In the genomic region with DNA sequence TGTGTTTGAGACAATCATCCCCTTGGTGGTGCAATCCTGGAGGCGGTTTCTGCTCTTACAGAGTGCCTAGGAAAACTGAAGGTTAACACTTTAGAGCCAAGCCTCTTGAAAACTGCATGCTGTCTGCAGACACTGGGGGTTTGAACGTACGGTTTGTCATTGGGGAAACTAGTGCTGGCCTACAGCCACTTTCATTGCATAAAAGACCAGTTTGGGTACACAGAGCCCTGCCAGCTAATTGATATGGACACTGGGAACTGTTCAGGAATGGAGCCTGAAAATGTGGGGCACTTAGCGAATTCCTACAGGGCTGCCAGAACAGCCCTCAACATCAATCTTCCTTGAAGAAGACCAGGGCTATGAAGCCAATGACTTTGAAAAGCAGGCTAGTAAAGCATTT, we compare ENCODE assay signal across 15 mouse cellular contexts. TPM values are rescaled to one million over a fixed set of nuclear protein-coding genes. Genes with fewer than 3 reads are reported as not detected.
A peak's percentile ranks its signal among the peaks of the same experiment; 100 is the strongest.
DNase-seq lines count a peak whose midpoint lies in the region; ATAC-seq and TF ChIP-seq lines count a peak whose summit lies in the region.
"Had no signal": no experiment of that assay in that cellular context is flagged by ENCODE, and none has a peak within 500 bp of the region (broad histone marks: within the 10 kb centered on the region; RNA-seq: fewer than 3 reads in every experiment).

No protein-coding gene starts in this region.

- 0 out of 2 replicates have a peak, but pooled peaks have one; percentile 3 for ATAC-seq in intestine, embryonic 15.5 days
- ATAC-seq: midbrain, embryonic 15.5 days had no signal

- no peak overlapping the region for H3K4me2 ChIP-seq in intestine, embryonic 15.5 days (replicated peaks)
- H3K4me2 ChIP-seq: heart, embryonic 11.5 days; limb, embryonic 15.5 days; lung, embryonic 15.5 days; midbrain, embryonic 15.5 days had no signal

- TF ChIP-seq CTCF in layer of hippocampus, adult 2 months (conservative IDR thresholded peaks at IDR 0.05): no peak

- DNase-seq in cerebellum, adult 11-12 months: peak; percentile 7
- no peak for DNase-seq in cerebellum, adult 8-10 months
- peak; percentile 24 for DNase-seq in gastrocnemius, postnatal 25 days
- DNase-seq in gastrocnemius, postnatal 10 days: no peak
- DNase-seq in layer of hippocampus, adult 2 months (ENCODE audit: low spot score in 2 of 2): peak in 1 of 2 experiments; percentile 12
- DNase-seq in layer of hippocampus, postnatal 10 days (ENCODE audit: low spot score in 2 of 2): no peak
- DNase-seq in spleen, postnatal 36 days (ENCODE audit: low spot score in 2 of 2): no peak
- DNase-seq: adrenal gland, postnatal 10 days; cerebellum, postnatal 14 days; kidney, postnatal 36 days had no signal

- no peak overlapping the region for H3K9ac ChIP-seq in intestine, embryonic 15.5 days
- H3K9ac ChIP-seq: limb, embryonic 15.5 days; lung, embryonic 15.5 days; midbrain, embryonic 15.5 days had no signal

- H3K36me3 ChIP-seq in intestine, embryonic 15.5 days: no peaks in the 10 kb centered on the region
- H3K36me3 ChIP-seq: lung, embryonic 15.5 days; midbrain, embryonic 15.5 days had no signal

- H3K27me3 ChIP-seq in intestine, embryonic 15.5 days (replicated peaks): no peaks in the 10 kb centered on the region
- H3K27me3 ChIP-seq: limb, embryonic 15.5 days; lung, embryonic 15.5 days; midbrain, embryonic 15.5 days had no signal

- H3K27ac ChIP-seq in layer of hippocampus, adult 2 months: peak overlapping the region; percentile 46; the same call in 1 of the 2 replicates
- H3K27ac ChIP-seq in intestine, embryonic 15.5 days: no peak overlapping the region
- H3K27ac ChIP-seq: limb, embryonic 15.5 days; lung, embryonic 15.5 days; midbrain, embryonic 15.5 days had no signal

- H3K4me1 ChIP-seq in intestine, embryonic 15.5 days (replicated peaks): no peaks in the 10 kb centered on the region
- H3K4me1 ChIP-seq: limb, embryonic 15.5 days; lung, embryonic 15.5 days; midbrain, embryonic 15.5 days had no signal

- WGBS in intestine, embryonic 15.5 days: 60% methylated on average over 4 of the region's 4 CpGs

- no peak overlapping the region for H3K4me3 ChIP-seq in layer of hippocampus, adult 2 months
- no peak overlapping the region for H3K4me3 ChIP-seq in intestine, embryonic 15.5 days (replicated peaks)
- H3K4me3 ChIP-seq: limb, embryonic 15.5 days; lung, embryonic 15.5 days; midbrain, embryonic 15.5 days had no signal

- H3K9me3 ChIP-seq in intestine, embryonic 15.5 days: no peaks in the 10 kb centered on the region
- H3K9me3 ChIP-seq: limb, embryonic 15.5 days; lung, embryonic 15.5 days; midbrain, embryonic 15.5 days had no signal

RNA-seq across cellular contexts. Expression of a gene that starts 50.2 kb away (rescaled TPM):
- total RNA-seq in gastrocnemius, postnatal 25 days (2021): 100 to 1,000 TPM; 123 to 170 TPM
- total RNA-seq in gastrocnemius, postnatal 10 days (2021): 100 to 1,000 TPM; 191 to 215 TPM
- 10 to 100 TPM; 26.7 to 31.9 TPM for total RNA-seq in layer of hippocampus, adult 2 months (2021)
- total RNA-seq in layer of hippocampus, postnatal 10 days (2021): 10 to 100 TPM; 29.4 to 30.8 TPM
- polyA plus RNA-seq in intestine, embryonic 15.5 days (2015; fragmentation: Nextera tagmentation; extraction: Ambion mirVana): 17.7 and 19.9 TPM in 2 replicates

Comparison
In these comparisons a context has a peak if more than half of its experiments do, and no peak if none do; other contexts are left out.
1. DNase-seq: peak in cerebellum, adult 11-12 months (single experiment) and gastrocnemius, postnatal 25 days (single experiment); none in cerebellum, adult 8-10 months (single experiment), gastrocnemius, postnatal 10 days (single experiment), layer of hippocampus, postnatal 10 days (0 of 2) and spleen, postnatal 36 days (0 of 2).